Mouse (Mus musculus): ENCODE measurements around the gene Dguok. TPM values are rescaled to one million over a fixed set of nuclear protein-coding genes. Genes with fewer than 3 reads are reported as not detected.
A peak's percentile ranks its signal among the peaks of the same experiment; 100 is the strongest.

The Dguok gene
- polyA plus RNA-seq, 1 experiment from 2014 or later = 63.0 TPM

GRCm38 (mm10) chr6:83532608-83533007 lies 25.8 kb upstream of the Dguok start:
- WGBS = 76% methylated on average over 2 of the region's 2 CpGs
- Histone ChIP-seq H3K36me3 (ENCODE audit: control insufficient read depth, insufficient read depth, low read length) (no peaks in the 10 kb centered on the region), H3K4me3 (ENCODE audit: low read depth, low read length) (no peak overlapping the region), H3K4me1 (ENCODE audit: control insufficient read depth, insufficient read depth, low read length) (no peaks in the 10 kb centered on the region), H3K9me3 (ENCODE audit: control insufficient read depth, low read length) (no peaks in the 10 kb centered on the region), H3K4me2 (ENCODE audit: low read depth) (no peak overlapping the region), H3K9ac (ENCODE audit: low read length) (no peak overlapping the region), H3K27ac (ENCODE audit: low read depth, low read length) (no peak overlapping the region), H3K27me3 (ENCODE audit: control insufficient read depth, insufficient read depth, low read length) (no peaks in the 10 kb centered on the region)
- no peak for DNase-seq (ENCODE audit: low spot score)
- ATAC-seq (ENCODE audit: insufficient read depth, low FRiP score, low TSS enrichment) = no peak

- Histone ChIP-seq H3K4me2 (ENCODE audit: low read depth) (no peak overlapping the region), H3K9ac (ENCODE audit: low read length) (no peak overlapping the region), H3K4me1 (ENCODE audit: control insufficient read depth, insufficient read depth, low read length) (no peaks in the 10 kb centered on the region), H3K36me3 (ENCODE audit: control insufficient read depth, insufficient read depth, low read length) (no peaks in the 10 kb centered on the region), H3K4me3 (ENCODE audit: low read depth, low read length) (no peak overlapping the region), H3K27me3 (ENCODE audit: control insufficient read depth, insufficient read depth, low read length) (no peaks in the 10 kb centered on the region), H3K9me3 (ENCODE audit: control insufficient read depth, low read length) (no peaks in the 10 kb centered on the region), H3K27ac (ENCODE audit: low read depth, low read length) (no peak overlapping the region)
- ATAC-seq (ENCODE audit: insufficient read depth, low FRiP score, low TSS enrichment) (no peak), DNase-seq (ENCODE audit: low spot score) (no peak)
- 80% methylated on average over 6 of the region's 6 CpGs for whole genome bisulfite sequencing
These were observed 16.4 kb upstream of the Dguok start for GRCm38 (mm10) chr6:83523194-83523593.

- WGBS = 74% methylated on average over 6 of the region's 6 CpGs
- Histone ChIP-seq H3K4me1 (ENCODE audit: control insufficient read depth, insufficient read depth, low read length) (no peaks in the 10 kb centered on the region), H3K4me3 (ENCODE audit: low read depth, low read length) (no peak overlapping the region)
These were observed 15.0 kb upstream of the Dguok start for GRCm38 (mm10) chr6:83521784-83522183.

GRCm38 (mm10) chr6:83518637-83519036 lies 11.9 kb upstream of the Dguok start:
- WGBS = 86% methylated on average over 3 of the region's 3 CpGs
- Histone ChIP-seq H3K4me2 (ENCODE audit: low read depth) (no peak overlapping the region), H3K9ac (ENCODE audit: low read length) (no peak overlapping the region), H3K4me3 (ENCODE audit: low read depth, low read length) (no peak overlapping the region), H3K9me3 (ENCODE audit: control insufficient read depth, low read length) (no peaks in the 10 kb centered on the region), H3K27ac (ENCODE audit: low read depth, low read length) (no peak overlapping the region), H3K36me3 (ENCODE audit: control insufficient read depth, insufficient read depth, low read length) (no peaks in the 10 kb centered on the region), H3K4me1 (ENCODE audit: control insufficient read depth, insufficient read depth, low read length) (no peaks in the 10 kb centered on the region), H3K27me3 (ENCODE audit: control insufficient read depth, insufficient read depth, low read length) (no peaks in the 10 kb centered on the region)
- DNase-seq (ENCODE audit: low spot score) (no peak), ATAC-seq (ENCODE audit: insufficient read depth, low FRiP score, low TSS enrichment) (no peak)

More at GRCm38 (mm10) chr6:83521784-83522183, 15.0 kb upstream of the Dguok start:
- Histone ChIP-seq H3K27ac (ENCODE audit: low read depth, low read length) (no peak overlapping the region), H3K9me3 (ENCODE audit: control insufficient read depth, low read length) (no peaks in the 10 kb centered on the region), H3K36me3 (ENCODE audit: control insufficient read depth, insufficient read depth, low read length) (no peaks in the 10 kb centered on the region), H3K9ac (ENCODE audit: low read length) (no peak overlapping the region), H3K4me2 (ENCODE audit: low read depth) (no peak overlapping the region), H3K27me3 (ENCODE audit: control insufficient read depth, insufficient read depth, low read length) (no peaks in the 10 kb centered on the region)
- no peak for DNase-seq (ENCODE audit: low spot score)
- ATAC-seq (ENCODE audit: insufficient read depth, low FRiP score, low TSS enrichment) = no peak

- DNase-seq (ENCODE audit: low spot score) (no peak), ATAC-seq (ENCODE audit: insufficient read depth, low FRiP score, low TSS enrichment) (no peak)
These were observed 8.4 kb upstream of the Dguok start for GRCm38 (mm10) chr6:83515172-83515571.

GRCm38 (mm10) chr6:83512495-83512894 lies 5.7 kb upstream of the Dguok start:
- no peak for ATAC-seq (ENCODE audit: insufficient read depth, low FRiP score, low TSS enrichment)
- H3K27ac ChIP-seq (ENCODE audit: low read depth, low read length) = no peak overlapping the region
- H3K27me3 ChIP-seq (ENCODE audit: control insufficient read depth, insufficient read depth, low read length) = no peaks in the 10 kb centered on the region
- peak; percentile 49 for DNase-seq (ENCODE audit: low spot score)
- no peak overlapping the region for H3K4me3 ChIP-seq (ENCODE audit: low read depth, low read length)
- no peak overlapping the region for H3K4me2 ChIP-seq (ENCODE audit: low read depth)
- no peak overlapping the region for H3K9ac ChIP-seq (ENCODE audit: low read length)
- 28% methylated on average over 1 of the region's 1 CpGs for WGBS
- no peaks in the 10 kb centered on the region for H3K4me1 ChIP-seq (ENCODE audit: control insufficient read depth, insufficient read depth, low read length)
- no peaks in the 10 kb centered on the region for H3K9me3 ChIP-seq (ENCODE audit: control insufficient read depth, low read length)
- no peaks in the 10 kb centered on the region for H3K36me3 ChIP-seq (ENCODE audit: control insufficient read depth, insufficient read depth, low read length)

More at GRCm38 (mm10) chr6:83515172-83515571, 8.4 kb upstream of the Dguok start:
- no peaks in the 10 kb centered on the region for H3K27me3 ChIP-seq (ENCODE audit: control insufficient read depth, insufficient read depth, low read length)
- no peak overlapping the region for H3K4me3 ChIP-seq (ENCODE audit: low read depth, low read length)
- H3K36me3 ChIP-seq (ENCODE audit: control insufficient read depth, insufficient read depth, low read length) = no peaks in the 10 kb centered on the region
- 79% methylated on average over 3 of the region's 3 CpGs for WGBS
- no peaks in the 10 kb centered on the region for H3K9me3 ChIP-seq (ENCODE audit: control insufficient read depth, low read length)
- no peak overlapping the region for H3K27ac ChIP-seq (ENCODE audit: low read depth, low read length)
- no peaks in the 10 kb centered on the region for H3K4me1 ChIP-seq (ENCODE audit: control insufficient read depth, insufficient read depth, low read length)
- no peak overlapping the region for H3K4me2 ChIP-seq (ENCODE audit: low read depth)
- no peak overlapping the region for H3K9ac ChIP-seq (ENCODE audit: low read length)

GRCm38 (mm10) chr6:83510210-83510609 lies 3.4 kb upstream of the Dguok start:
- Histone ChIP-seq H3K36me3 (ENCODE audit: control insufficient read depth, insufficient read depth, low read length) (no peaks in the 10 kb centered on the region), H3K9me3 (ENCODE audit: control insufficient read depth, low read length) (no peaks in the 10 kb centered on the region), H3K4me3 (ENCODE audit: low read depth, low read length) (no peak overlapping the region), H3K4me1 (ENCODE audit: control insufficient read depth, insufficient read depth, low read length) (no peaks in the 10 kb centered on the region), H3K4me2 (ENCODE audit: low read depth) (no peak overlapping the region), H3K27me3 (ENCODE audit: control insufficient read depth, insufficient read depth, low read length) (no peaks in the 10 kb centered on the region), H3K27ac (ENCODE audit: low read depth, low read length) (no peak overlapping the region), H3K9ac (ENCODE audit: low read length) (no peak overlapping the region)
- DNase-seq (ENCODE audit: low spot score) = no peak
- WGBS = 66% methylated on average over 2 of the region's 2 CpGs
- no peak for ATAC-seq (ENCODE audit: insufficient read depth, low FRiP score, low TSS enrichment)

- DNase-seq (ENCODE audit: low spot score) = no peak
- H3K9me3 ChIP-seq (ENCODE audit: control insufficient read depth, low read length) = no peaks in the 10 kb centered on the region
- no peaks in the 10 kb centered on the region for H3K4me1 ChIP-seq (ENCODE audit: control insufficient read depth, insufficient read depth, low read length)
- H3K4me3 ChIP-seq (ENCODE audit: low read depth, low read length) = no peak overlapping the region
- WGBS = 53% methylated on average over 8 of the region's 8 CpGs
- H3K36me3 ChIP-seq (ENCODE audit: control insufficient read depth, insufficient read depth, low read length) = no peaks in the 10 kb centered on the region
- no peak for ATAC-seq (ENCODE audit: insufficient read depth, low FRiP score, low TSS enrichment)
- no peak overlapping the region for H3K27ac ChIP-seq (ENCODE audit: low read depth, low read length)
- H3K27me3 ChIP-seq (ENCODE audit: control insufficient read depth, insufficient read depth, low read length) = no peaks in the 10 kb centered on the region
- H3K4me2 ChIP-seq (ENCODE audit: low read depth) = no peak overlapping the region
- no peak overlapping the region for H3K9ac ChIP-seq (ENCODE audit: low read length)
These were observed 2.7 kb upstream of the Dguok start for GRCm38 (mm10) chr6:83509442-83509841.

GRCm38 (mm10) chr6:83507168-83507546 lies 388 bp upstream of the Dguok start:
- Histone ChIP-seq H3K27me3 (ENCODE audit: control insufficient read depth, insufficient read depth, low read length) (no peaks in the 10 kb centered on the region), H3K9ac (ENCODE audit: low read length) (peak overlapping the region; percentile 76), H3K36me3 (ENCODE audit: control insufficient read depth, insufficient read depth, low read length) (no peaks in the 10 kb centered on the region), H3K4me2 (ENCODE audit: low read depth) (peak overlapping the region; percentile 66), H3K27ac (ENCODE audit: low read depth, low read length) (no peak overlapping the region), H3K4me3 (ENCODE audit: low read depth, low read length) (peak overlapping the region; percentile 76), H3K9me3 (ENCODE audit: control insufficient read depth, low read length) (no peaks in the 10 kb centered on the region), H3K4me1 (ENCODE audit: control insufficient read depth, insufficient read depth, low read length) (no peaks in the 10 kb centered on the region)
- no peak for DNase-seq (ENCODE audit: low spot score)
- peak; percentile 17 for ATAC-seq (ENCODE audit: insufficient read depth, low FRiP score, low TSS enrichment)
- WGBS = 37% methylated on average over 6 of the region's 6 CpGs

Measured in neural tube, embryonic 11.5 days (tissue).